Mouse (Mus musculus) adrenal gland, adult 18-20 months (tissue): Measurements from ENCODE around the gene Invs. TPM values are rescaled to one million over a fixed set of nuclear protein-coding genes. Genes with fewer than 3 reads are reported as not detected.
A peak's percentile ranks its signal among the peaks of the same experiment; 100 is the strongest.

ENCODE experiments used
- DNase-seq, 2 experiments: peaks; one replicate each; pipeline ENCODE4 v3.0.0; 2021 to 2022; ENCODE audit warnings: low spot score in 2 of 2
- total RNA-seq, 2 experiments: library from RNA; stranded (reverse); gene quantifications; 1 replicate in 1 of 2; 2 replicates in 1 of 2; pipeline ENCODE4 v1.2.3; 2021

The Invs gene
- total RNA-seq, 2 experiments from 2014 or later = 10.6 to 11.5 TPM

DNA sequence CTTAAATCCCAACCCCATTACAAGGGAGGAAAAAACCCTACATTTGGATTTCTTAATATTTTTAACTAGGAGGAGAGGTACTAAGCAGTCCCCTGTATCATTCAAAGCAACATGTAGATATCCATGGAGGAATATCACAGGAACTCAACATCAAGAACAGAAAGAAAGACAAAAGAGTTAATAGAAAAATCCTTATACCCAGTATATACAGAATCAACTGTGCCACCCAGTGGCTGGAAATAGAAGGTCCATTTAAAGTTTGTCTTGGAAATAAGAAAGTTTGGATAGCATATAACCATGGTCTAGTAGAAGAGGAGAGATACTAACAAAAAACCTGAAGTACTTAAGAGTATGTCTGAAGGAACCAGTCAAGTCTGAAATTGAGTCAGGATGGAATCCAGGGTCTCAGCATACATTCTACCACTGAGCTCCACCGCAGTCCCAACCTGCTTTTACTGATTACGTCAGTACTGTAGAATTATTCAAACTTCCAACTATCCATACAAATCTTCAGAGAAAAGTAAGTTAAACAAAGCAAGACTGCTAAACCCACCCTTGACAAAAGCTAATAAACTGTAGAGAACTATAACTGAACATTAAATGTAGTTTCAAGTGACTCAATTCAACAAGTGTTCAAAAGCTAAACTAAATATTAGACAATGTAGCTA lies 174.7 kb downstream of the Invs start:
- no peak for DNase-seq

DNA sequence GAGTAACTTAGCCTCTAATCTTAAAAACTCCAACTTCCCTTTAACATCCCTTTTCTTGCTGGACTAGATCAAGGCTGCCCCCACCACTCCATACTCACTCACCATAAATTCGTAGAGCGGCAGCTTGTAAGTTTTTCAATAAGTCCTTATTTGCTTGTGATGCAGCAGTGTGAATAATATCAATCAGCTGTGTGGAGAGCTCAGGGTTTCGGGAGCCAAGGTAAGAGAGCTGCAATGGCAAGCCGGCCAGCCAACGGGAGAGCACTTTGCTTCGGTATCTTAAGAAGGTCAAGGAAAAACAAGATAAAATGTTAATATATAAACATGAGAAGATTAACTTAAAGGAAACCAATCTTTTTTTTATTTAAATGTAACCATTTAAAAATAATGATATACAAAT lies 178.9 kb downstream of the Invs start:
- peak in 1 of 2 experiments; percentile 12 for DNase-seq

- no peak for DNase-seq
Measured at GRCm38 (mm10) chr4:48461060-48461459, 181.5 kb downstream of the Invs start.

DNA sequence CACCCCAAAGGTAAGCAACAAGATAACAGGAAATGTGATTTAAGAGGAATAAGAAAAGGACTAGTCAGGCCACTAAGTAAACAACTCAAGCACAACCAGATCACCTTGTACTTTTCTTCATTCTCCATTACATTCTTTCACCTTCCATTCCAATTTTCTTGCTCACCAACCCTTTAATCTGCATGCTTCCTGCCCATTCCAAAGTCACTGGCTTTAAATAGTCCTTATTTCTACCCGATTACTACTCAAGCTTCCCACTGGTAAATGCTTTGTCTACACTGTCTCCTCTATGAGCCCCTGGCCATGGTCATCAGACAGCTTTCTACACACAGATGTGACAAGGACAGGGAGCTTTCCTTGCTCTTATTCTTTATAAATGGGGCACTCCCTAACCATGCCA lies 191.4 kb downstream of the Invs start:
- DNase-seq = no peak

DNA sequence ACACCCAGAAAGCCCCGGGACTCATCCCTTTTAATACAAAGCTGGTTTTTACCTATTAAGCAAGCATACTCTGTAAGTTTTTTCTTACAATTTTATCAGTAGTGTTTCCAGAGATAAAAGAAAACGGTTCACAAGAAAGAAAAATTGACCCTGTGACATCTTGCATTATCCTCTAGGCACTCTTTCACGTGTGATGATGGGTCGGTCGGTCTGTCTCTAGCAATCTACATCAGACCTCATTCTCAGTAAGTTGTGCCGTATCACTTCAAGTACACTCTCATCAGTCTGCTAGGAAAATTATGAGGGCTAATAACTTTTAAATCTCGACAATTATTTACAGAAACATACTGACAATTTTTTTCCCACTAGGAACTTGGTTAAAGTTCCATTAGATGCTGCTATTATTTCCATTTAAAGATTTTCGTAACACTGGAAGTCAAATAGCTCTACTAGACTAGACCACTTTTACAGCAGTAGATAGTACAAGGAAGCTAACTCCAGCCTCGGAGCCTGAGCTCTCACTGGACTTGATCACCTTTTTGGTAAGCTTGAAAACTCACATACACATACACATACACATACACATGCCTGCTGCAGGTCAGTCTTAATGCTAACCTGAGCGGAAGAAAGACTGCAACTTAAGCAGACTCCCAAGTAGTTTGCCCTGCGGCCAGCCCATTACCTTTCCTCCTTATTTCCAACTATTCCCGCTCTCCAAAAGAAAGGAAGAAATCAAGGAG lies 192.7 kb downstream of the Invs start:
- no peak for DNase-seq

- peak; percentile 90 to 92 for DNase-seq
Measured at GRCm38 (mm10) chr4:48472792-48473650, 193.5 kb downstream of the Invs start, which contains the start of gene Tex10. Gene Tex10, minus strand, starts transcription at chr4:48473459.

DNA sequence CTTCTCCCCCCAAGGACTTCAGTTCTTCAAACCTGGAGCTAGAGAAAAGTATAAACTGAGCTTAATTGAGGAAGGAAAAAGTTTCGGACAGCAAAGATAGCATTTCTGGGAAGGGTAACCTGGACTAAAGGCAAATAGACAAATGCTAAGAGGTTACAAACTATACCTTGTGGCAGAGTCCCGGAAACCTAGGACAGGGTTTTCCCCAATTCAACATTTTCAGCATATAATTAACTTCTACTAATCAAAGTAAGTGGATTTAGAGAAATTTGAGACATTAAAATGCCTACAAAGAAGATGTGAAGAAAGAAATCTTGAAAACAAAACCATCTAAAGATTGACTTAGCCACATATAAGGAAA lies 194.1 kb downstream of the Invs start:
- no peak for DNase-seq

GRCm38 (mm10) chr4:48481287-48481686 lies 201.7 kb downstream of the Invs start:
- peak; percentile 13 to 23 for DNase-seq

Other genes starting within 250 kb of the Invs start
- 100 to 1,000 TPM in 1 of 2 experiments, 10 to 100 TPM in 1; 77.9 to 107 TPM for gene Nr4a3, start 234.6 kb upstream of the Invs start, total RNA-seq
- gene Stx17, start 154.8 kb upstream of the Invs start, total RNA-seq = 10 to 100 TPM; 37.4 to 57.0 TPM
- 10 to 100 TPM; 52.4 to 65.1 TPM for gene Erp44, start 202 bp upstream of the Invs start, total RNA-seq
- gene Tex10, start 193.7 kb downstream of the Invs start, total RNA-seq = 10 to 100 TPM; 17.1 to 28.5 TPM